Mouse (Mus musculus) kidney, adult 2 months (tissue): Measurements from ENCODE around the gene Chrnd.

Experiments used
- CTCF ChIP-seq: fragments of 200-500 bp; conservative IDR thresholded peaks from 2 replicates; pipeline ENCODE4 v1.5.1; 2011; ENCODE audit warnings: low read depth, mild to moderate bottlenecking, control low read depth, low read length, moderate library complexity, mixed read lengths; ENCODE audit not compliant: insufficient read depth, insufficient read length
- POLR2A ChIP-seq: fragments of 200-500 bp; IDR thresholded peaks from one replicate; pipeline ENCODE4 v1.6.1; 2011; ENCODE audit warnings: low read depth, low read length, control low read depth

DNA sequence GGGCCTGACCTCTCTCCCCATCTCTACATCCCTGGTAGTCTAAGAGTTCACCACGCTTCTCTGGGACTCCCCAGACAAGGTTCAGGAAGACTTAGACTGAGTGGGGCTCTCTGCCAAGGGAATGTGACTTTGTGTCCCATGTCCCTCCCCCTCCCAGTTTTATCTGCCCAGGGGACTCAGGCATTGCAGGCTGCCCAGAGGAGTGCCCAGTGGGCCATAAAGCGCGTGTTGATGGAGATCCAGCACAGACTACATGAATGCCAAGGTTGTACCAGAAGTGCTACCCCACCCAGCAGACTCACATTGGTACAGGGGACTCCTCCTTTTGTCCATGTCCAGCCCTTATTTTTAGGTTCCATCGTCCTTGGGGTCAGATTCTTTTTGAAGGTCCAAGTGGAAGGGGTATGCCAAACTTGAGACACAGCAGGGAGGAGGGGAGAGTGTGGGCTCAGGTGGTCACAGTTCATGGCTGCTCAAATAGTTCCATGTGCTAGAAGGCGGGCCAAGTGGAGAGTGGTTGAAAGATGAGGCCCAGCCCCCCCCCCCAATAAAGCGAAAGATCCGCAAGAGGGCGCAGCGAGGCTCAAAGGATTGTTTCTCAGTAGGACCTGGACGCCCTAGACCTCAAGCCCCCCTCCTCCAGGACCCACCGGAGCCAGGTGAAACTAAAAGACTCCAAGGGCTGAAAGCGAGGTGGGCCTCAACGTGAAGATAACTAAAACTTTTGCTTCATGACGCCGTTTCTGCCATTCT, 6.2 kb upstream of the Chrnd start:
- no peak for TF ChIP-seq POLR2A
- no peak for TF ChIP-seq CTCF
